Mouse (Mus musculus) heart, postnatal 0 days (tissue): ENCODE data around the gene Kcnma1. TPM values are rescaled to one million over a fixed set of nuclear protein-coding genes. Genes with fewer than 3 reads are reported as not detected.
A peak's percentile ranks its signal among the peaks of the same experiment; 100 is the strongest.

Experiments
- ATAC-seq: fragments of 200-750 bp; cut with Nextera tagmentation; 2 replicates; pipeline ENCODE4 v1.8.0; 2017; ENCODE audit warnings: low read depth, moderate number of reproducible peaks, moderate library complexity; ENCODE audit not compliant: insufficient read depth
- DNase-seq: peaks from one replicate; pipeline ENCODE4 v3.0.0-alpha.2; 2016; ENCODE audit warnings: low spot score
- H3K27ac ChIP-seq: fragments of 300-500 bp; sonication (generic); 2 replicates; pipeline ENCODE4 v1.5.1; 2014; ENCODE audit warnings: low read depth, mild to moderate bottlenecking
- H3K27me3 ChIP-seq: fragments of 300-500 bp; sonication (generic); 2 replicates; pipeline ENCODE4 v1.6.1; 2014; ENCODE audit warnings: low read length, mixed read lengths; ENCODE audit not compliant: control insufficient read depth, insufficient read depth
- H3K36me3 ChIP-seq: fragments of 300-500 bp; sonication (generic); replicated peaks from 2 replicates; pipeline ENCODE4 v1.6.1; 2014; ENCODE audit warnings: low read length, mixed read lengths; ENCODE audit not compliant: control insufficient read depth, insufficient read depth
- H3K4me1 ChIP-seq: fragments of 300-500 bp; sonication (generic); 2 replicates; pipeline ENCODE4 v1.6.1; 2014; ENCODE audit warnings: antibody characterized with exemption; ENCODE audit not compliant: control insufficient read depth, insufficient read depth
- H3K4me2 ChIP-seq: fragments of 300-500 bp; sonication (generic); 2 replicates; pipeline ENCODE4 v1.6.1; 2014; ENCODE audit warnings: low read depth, mild to moderate bottlenecking, low read length, moderate library complexity
- H3K4me3 ChIP-seq: fragments of 300-500 bp; sonication (generic); 2 replicates; pipeline ENCODE4 v1.5.1; 2014; ENCODE audit warnings: low read depth, low read length
- H3K9ac ChIP-seq: fragments of 300-500 bp; sonication (generic); replicated peaks from 2 replicates; pipeline ENCODE4 v1.6.1; 2014; ENCODE audit warnings: low read depth, low read length, mixed read lengths
- H3K9me3 ChIP-seq: fragments of 300-500 bp; sonication (generic); replicated peaks from 2 replicates; pipeline ENCODE4 v1.6.1; 2016; ENCODE audit warnings: low read length; ENCODE audit not compliant: control insufficient read depth
- CTCF ChIP-seq: IDR thresholded peaks from 2 replicates; pipeline ENCODE4 v1.5.1; 2016; ENCODE audit warnings: antibody characterized with exemption, control low read depth, low read depth
- EP300 ChIP-seq: IDR thresholded peaks from 2 replicates; pipeline ENCODE4 v1.6.1; 2016; ENCODE audit warnings: antibody characterized with exemption, low read depth
- WGBS: fragments of 180-500 bp; shearing (Covaris S2); extraction: QIAGEN DNeasy Blood & Tissue Kit; methylation state at CpG from one replicate; pipeline ENCODE4 v1.1.7; 2014; 5-methylcytosine and 5-hydroxymethylcytosine counted together
- polyA plus RNA-seq: library from polyadenylated mRNA; unstranded; fragments of >200 nt; fragmentation: Nextera tagmentation; extraction: Ambion mirVana; gene quantifications from 2 replicates; pipeline ENCODE4 v1.2.1, GENCODE M21; 2015
- total RNA-seq: library from RNA; depleted of rRNA; stranded (reverse); fragments of >200 nt; gene quantifications from 2 replicates; pipeline ENCODE4 v1.2.3, GENCODE M21; 2014; ENCODE audit warnings: low replicate concordance

Gene Kcnma1
- total and polyA plus RNA-seq, 2 experiments from 2014 or later: 0.10 to 1.3 TPM

DNA sequence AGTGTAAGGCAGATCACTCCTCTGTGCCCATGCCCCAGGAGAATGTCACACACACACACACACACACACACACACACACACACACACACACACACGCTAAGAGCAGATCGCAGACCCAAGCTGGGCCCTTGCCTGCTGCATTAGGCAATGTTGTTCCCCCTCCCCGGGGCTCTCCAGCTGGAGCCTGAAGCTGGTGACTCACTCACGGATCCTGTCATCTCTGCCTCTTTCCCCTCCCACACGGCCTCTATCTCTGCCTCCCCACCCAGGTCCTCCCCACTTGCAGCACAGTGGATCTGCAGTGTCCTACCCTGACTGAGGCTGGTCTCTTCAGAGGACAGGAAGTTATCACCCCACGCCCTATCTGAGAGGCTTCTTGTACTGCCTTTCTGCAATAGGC is 128.8 kb downstream of the Kcnma1 start:
- Histone ChIP-seq H3K4me1 (no peaks in the 10 kb centered on the region), H3K27ac (no peak overlapping the region), H3K4me2 (no peak overlapping the region), H3K27me3 (no peaks in the 10 kb centered on the region), H3K4me3 (no peak overlapping the region), H3K9me3 (no peaks in the 10 kb centered on the region), H3K36me3 (no peaks in the 10 kb centered on the region), H3K9ac (no peak overlapping the region)
- DNase-seq (peak; percentile 44), ATAC-seq (peak; percentile 49)
- WGBS: 16% methylated on average over 6 of the region's 6 CpGs
- no peak for TF ChIP-seq EP300
- no peak for TF ChIP-seq CTCF

DNA sequence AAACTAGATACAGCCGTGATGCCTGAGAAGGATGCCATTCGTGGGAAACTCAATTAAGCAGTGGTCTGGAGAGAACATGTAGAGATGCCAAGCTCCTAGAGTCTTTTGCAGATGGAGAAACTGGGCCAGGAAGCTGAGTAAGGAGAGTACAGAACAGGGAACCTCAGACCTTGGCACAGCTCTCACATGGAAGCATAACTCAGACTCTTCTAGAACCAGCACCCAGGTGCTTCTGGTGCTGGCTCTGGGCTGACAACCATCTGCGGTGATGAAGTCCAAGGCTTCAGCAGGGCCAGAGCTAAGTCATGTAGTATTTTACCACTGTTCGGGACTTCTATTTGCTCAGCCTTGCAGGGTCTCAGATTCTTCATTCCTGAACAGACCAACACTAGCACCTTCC is 129.2 kb downstream of the Kcnma1 start:
- TF ChIP-seq CTCF: no peak
- no peak for TF ChIP-seq EP300

DNA sequence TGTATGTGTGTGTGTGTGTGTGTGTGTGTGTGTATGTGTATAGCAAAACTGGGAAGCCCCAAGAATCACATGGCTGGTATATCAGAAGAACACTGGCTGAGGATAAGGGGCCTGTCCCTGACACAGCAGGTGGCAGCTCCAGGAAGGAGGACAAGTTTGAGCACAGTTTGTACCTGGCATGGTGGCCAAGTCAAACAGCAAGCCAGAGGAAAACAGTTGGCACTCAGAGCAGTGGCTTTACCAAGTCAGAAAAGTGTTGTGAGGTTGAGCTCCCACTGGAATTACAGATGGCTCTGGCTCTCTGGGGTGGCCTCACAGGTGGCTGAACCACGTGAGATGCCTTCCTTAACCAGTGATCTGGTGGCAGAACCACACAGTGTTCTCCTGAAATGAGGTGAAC is 132.3 kb downstream of the Kcnma1 start:
- Histone ChIP-seq H3K4me2 (no peak overlapping the region), H3K36me3 (no peaks in the 10 kb centered on the region), H3K4me3 (no peak overlapping the region), H3K9me3 (no peaks in the 10 kb centered on the region), H3K27ac (no peak overlapping the region), H3K9ac (no peak overlapping the region), H3K27me3 (no peaks in the 10 kb centered on the region), H3K4me1 (peaks cover 8% of the 10 kb centered on the region)
- DNase-seq: no peak
- TF ChIP-seq CTCF: no peak
- TF ChIP-seq EP300: no peak
- whole genome bisulfite sequencing: 83% methylated on average over 1 of the region's 1 CpGs
- ATAC-seq: no peak

More for the DNA sequence above, 129.2 kb downstream of the Kcnma1 start:
- WGBS: 82% methylated on average over 4 of the region's 4 CpGs
- Histone ChIP-seq H3K36me3 (no peaks in the 10 kb centered on the region), H3K9ac (no peak overlapping the region), H3K27me3 (no peaks in the 10 kb centered on the region), H3K27ac (no peak overlapping the region), H3K4me1 (no peaks in the 10 kb centered on the region), H3K9me3 (no peaks in the 10 kb centered on the region), H3K4me3 (no peak overlapping the region), H3K4me2 (no peak overlapping the region)
- DNase-seq: no peak
- no peak for ATAC-seq

DNA sequence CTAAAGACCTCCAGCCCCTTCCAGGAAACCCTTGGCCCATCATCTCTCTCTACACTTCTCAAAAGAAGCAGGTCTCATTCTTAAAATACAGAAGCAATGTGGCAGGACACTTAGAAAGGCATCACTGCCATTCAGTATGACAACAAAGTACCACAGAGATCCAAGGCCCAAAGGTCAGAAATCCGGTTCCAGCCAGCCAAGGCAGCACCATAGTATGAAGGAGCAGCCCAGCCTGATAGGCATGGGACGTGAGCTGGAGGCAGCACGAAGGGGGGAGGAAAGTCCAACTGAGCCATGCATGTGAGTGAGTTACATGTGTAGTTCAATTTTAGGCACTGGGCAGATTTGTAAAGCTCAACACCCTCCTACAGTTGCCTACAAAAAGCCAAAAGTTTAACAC is 135.0 kb downstream of the Kcnma1 start:
- Histone ChIP-seq H3K27me3 (no peaks in the 10 kb centered on the region), H3K36me3 (no peaks in the 10 kb centered on the region), H3K9me3 (no peaks in the 10 kb centered on the region), H3K4me3 (no peak overlapping the region), H3K9ac (no peak overlapping the region), H3K4me2 (no peak overlapping the region), H3K27ac (no peak overlapping the region), H3K4me1 (peaks cover 9% of the 10 kb centered on the region)
- ATAC-seq (no peak), DNase-seq (no peak)
- 76% methylated on average over 3 of the region's 3 CpGs for WGBS
- TF ChIP-seq CTCF: no peak
- no peak for TF ChIP-seq EP300

DNA sequence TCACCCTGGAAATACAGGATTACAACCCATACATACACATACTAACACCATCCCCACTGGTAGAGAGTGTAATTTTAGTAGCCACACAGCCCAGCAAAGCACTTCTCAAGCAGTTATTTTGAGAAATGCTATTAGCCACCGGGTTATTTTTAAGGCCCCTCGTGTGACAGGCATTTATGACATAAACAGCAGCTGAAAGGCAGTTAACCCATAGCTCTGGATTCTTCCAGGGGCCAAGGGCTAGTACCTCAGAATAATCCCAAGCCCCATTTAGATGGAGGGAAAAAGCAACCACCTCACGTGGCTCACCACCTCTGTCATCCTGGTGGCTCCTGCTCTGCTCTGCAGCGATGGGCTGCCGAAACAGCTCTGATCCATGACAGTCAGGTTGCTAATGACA is 136.7 kb downstream of the Kcnma1 start:
- Histone ChIP-seq H3K36me3 (no peaks in the 10 kb centered on the region), H3K27ac (no peak overlapping the region), H3K27me3 (no peaks in the 10 kb centered on the region), H3K9ac (no peak overlapping the region), H3K9me3 (no peaks in the 10 kb centered on the region), H3K4me3 (no peak overlapping the region), H3K4me1 (peaks cover 9% of the 10 kb centered on the region), H3K4me2 (no peak overlapping the region)
- DNase-seq (no peak), ATAC-seq (no peak)
- TF ChIP-seq EP300 (no peak), CTCF (no peak)
- WGBS: 51% methylated on average over 5 of the region's 5 CpGs

DNA sequence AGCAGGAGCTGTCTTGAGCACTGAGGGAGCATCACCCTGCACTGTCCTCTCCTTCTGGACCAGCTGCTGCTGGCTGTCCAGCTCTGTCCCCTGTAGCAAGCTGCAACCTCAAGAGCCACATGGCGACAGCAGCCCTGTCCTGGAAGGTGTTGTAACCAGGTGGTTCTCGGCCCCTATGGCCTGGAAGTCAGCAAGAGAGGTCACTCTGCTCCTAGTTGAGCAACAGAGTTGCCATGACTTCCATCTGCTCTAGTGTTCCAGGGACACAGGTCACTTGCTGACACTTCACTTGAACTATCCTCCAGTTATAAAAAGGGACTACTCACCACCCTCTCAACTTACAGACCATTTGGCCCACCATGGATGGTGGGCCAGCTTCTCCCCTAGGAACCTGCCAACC is 139.7 kb downstream of the Kcnma1 start:
- WGBS: 73% methylated on average over 2 of the region's 2 CpGs
- H3K36me3 ChIP-seq: no peaks in the 10 kb centered on the region
- H3K9ac ChIP-seq: no peak overlapping the region
- no peak for TF ChIP-seq CTCF
- TF ChIP-seq EP300: no peak
- no peak overlapping the region for H3K27ac ChIP-seq
- no peak overlapping the region for H3K4me2 ChIP-seq
- DNase-seq (no peak), ATAC-seq (no peak)
- peaks cover 9% of the 10 kb centered on the region for H3K4me1 ChIP-seq
- no peak overlapping the region for H3K4me3 ChIP-seq
- H3K27me3 ChIP-seq: peaks cover 4% of the 10 kb centered on the region; the same call in 1 of the 2 replicates
- H3K9me3 ChIP-seq: no peaks in the 10 kb centered on the region
